Mouse (Mus musculus) testis, adult 2 months (tissue): Measurements from ENCODE around the gene Stx5a.

Source experiments
- CTCF ChIP-seq: fragments of 200-500 bp; IDR thresholded peaks from 2 replicates; pipeline ENCODE4 v1.5.1; 2012; ENCODE audit warnings: low read depth, mild to moderate bottlenecking, inconsistent platforms, low read length, moderate library complexity; ENCODE audit not compliant: control insufficient read depth, insufficient read depth, insufficient replicate concordance
- POLR2A ChIP-seq: fragments of 200-500 bp; IDR thresholded peaks from 2 replicates; pipeline ENCODE4 v1.6.1; 2012; ENCODE audit warnings: low read depth, mild to moderate bottlenecking, inconsistent platforms, low read length, moderate library complexity; ENCODE audit not compliant: control insufficient read depth

DNA sequence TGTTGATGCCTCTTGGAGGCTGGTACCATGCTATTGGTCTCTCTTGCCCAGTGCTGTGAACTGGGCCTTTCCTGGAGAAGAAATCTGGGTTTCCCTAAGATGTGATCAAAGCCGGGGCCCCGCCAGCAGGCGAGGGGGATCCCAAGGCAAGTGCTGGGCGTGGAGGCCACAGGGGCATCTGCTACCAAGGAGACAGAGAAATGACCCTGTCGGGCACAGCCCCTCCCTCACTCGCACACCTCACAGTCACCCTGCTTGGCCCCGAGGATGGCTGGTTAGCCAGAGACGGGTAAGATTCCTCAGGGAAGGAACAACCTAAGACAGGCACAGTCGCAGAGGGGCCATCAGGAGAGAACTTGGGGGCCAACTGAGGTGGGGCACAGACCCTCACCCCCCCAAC, 24.3 kb downstream of the Stx5a start:
- no peak for TF ChIP-seq CTCF
- TF ChIP-seq POLR2A = no peak
